Comparison of ENCODE assay signal across 9 mouse cellular contexts in genomic region chr12:33245455-33245854, GRCm38 (mm10).
DNase-seq lines count a peak whose midpoint lies in the region; ATAC-seq and TF ChIP-seq lines count a peak whose summit lies in the region.
"Had no signal": no experiment of that assay in that cellular context is flagged by ENCODE, and none has a peak within 500 bp of the region (broad histone marks: within the 10 kb centered on the region; RNA-seq: fewer than 3 reads in every experiment).

No protein-coding gene starts in this region.

- 64% methylated on average over 4 of the region's 4 CpGs for WGBS in kidney, adult 2 months
- 65% methylated on average over 4 of the region's 4 CpGs for WGBS in kidney, embryonic 15.5 days
- WGBS in lung, postnatal 0 days, result 42% methylated on average over 4 of the region's 4 CpGs

- no peak for TF ChIP-seq EP300 in lung, postnatal 0 days (IDR thresholded peaks at IDR 0.05)

- intact Hi-C loops in left cerebral cortex, postnatal 10 days (cut with DNase I), result no loop called here

- no peaks in the 10 kb centered on the region for H3K36me3 ChIP-seq in kidney, adult 2 months (ENCODE audit: control insufficient read depth, insufficient read depth, low read length)
- peaks cover 9% of the 10 kb centered on the region; the same call in 1 of the 2 replicates for H3K36me3 ChIP-seq in kidney, embryonic 15.5 days
- no peaks in the 10 kb centered on the region for H3K36me3 ChIP-seq in lung, postnatal 0 days (ENCODE audit: insufficient read depth, low read length)
- H3K36me3 ChIP-seq: stomach, embryonic 15.5 days had no signal

- H3K27me3 ChIP-seq in kidney, adult 2 months (replicated peaks; ENCODE audit: control insufficient read depth, insufficient read depth, low read length), result no peaks in the 10 kb centered on the region
- H3K27me3 ChIP-seq in kidney, embryonic 15.5 days, result no peaks in the 10 kb centered on the region
- no peaks in the 10 kb centered on the region for H3K27me3 ChIP-seq in lung, postnatal 0 days (replicated peaks; ENCODE audit: insufficient read depth, low read length)
- H3K27me3 ChIP-seq: limb, embryonic 12.5 days; stomach, embryonic 15.5 days had no signal

- DNase-seq in kidney, adult 2 months, result peak; percentile 81
- DNase-seq in brain, adult 2 months (ENCODE audit: low read depth, low spot score), result peak; percentile 78
- DNase-seq in cerebellum, postnatal 36 days, result peak; percentile 41 to 57
- DNase-seq in lung, postnatal 0 days (ENCODE audit: low spot score), result peak; percentile 64
- no peak for DNase-seq in left cerebral cortex, postnatal 10 days (ENCODE audit: extremely low spot score in 1 of 2, low spot score in 2 of 2)
- no peak for DNase-seq in layer of hippocampus, postnatal 25 days (ENCODE audit: extremely low spot score in 1 of 2, low spot score in 1 of 2)

- no peak for TF ChIP-seq POLR2A in kidney, adult 2 months (IDR thresholded peaks at IDR 0.05; ENCODE audit: low read depth, low read length)

- no peak overlapping the region for H3K4me2 ChIP-seq in kidney, embryonic 15.5 days
- H3K4me2 ChIP-seq in lung, postnatal 0 days (replicated peaks; ENCODE audit: low read depth, low read length), result no peak overlapping the region
- H3K4me2 ChIP-seq: limb, embryonic 12.5 days; stomach, embryonic 15.5 days had no signal

- no peak overlapping the region for H3K4me3 ChIP-seq in kidney, adult 2 months (ENCODE audit: insufficient read depth, low read depth, low read length)
- H3K4me3 ChIP-seq in kidney, embryonic 15.5 days (replicated peaks), result no peak overlapping the region
- H3K4me3 ChIP-seq in lung, postnatal 0 days (ENCODE audit: low read depth, low read length), result no peak overlapping the region
- H3K4me3 ChIP-seq: limb, embryonic 12.5 days; stomach, embryonic 15.5 days had no signal

- H3K27ac ChIP-seq in kidney, adult 2 months (ENCODE audit: insufficient read depth, low read depth, low read length), result no peak overlapping the region
- H3K27ac ChIP-seq in kidney, embryonic 15.5 days, result no peak overlapping the region
- H3K27ac ChIP-seq in lung, postnatal 0 days (ENCODE audit: low read length), result no peak overlapping the region
- H3K27ac ChIP-seq: limb, embryonic 12.5 days; stomach, embryonic 15.5 days had no signal

- H3K9me3 ChIP-seq in kidney, embryonic 15.5 days (replicated peaks), result no peaks in the 10 kb centered on the region
- no peaks in the 10 kb centered on the region for H3K9me3 ChIP-seq in lung, postnatal 0 days (ENCODE audit: low read length)
- H3K9me3 ChIP-seq: stomach, embryonic 15.5 days had no signal

- H3K9ac ChIP-seq in kidney, embryonic 15.5 days, result no peak overlapping the region
- no peak overlapping the region for H3K9ac ChIP-seq in lung, postnatal 0 days (replicated peaks; ENCODE audit: low read depth)
- H3K9ac ChIP-seq: limb, embryonic 12.5 days; stomach, embryonic 15.5 days had no signal

- no peak for ATAC-seq in kidney, embryonic 15.5 days (replicated peaks; ENCODE audit: low FRiP score)
- ATAC-seq in lung, postnatal 0 days, result peak; percentile 75

- no peaks in the 10 kb centered on the region for H3K4me1 ChIP-seq in kidney, adult 2 months (ENCODE audit: control insufficient read depth, insufficient read depth, low read length)
- H3K4me1 ChIP-seq in kidney, embryonic 15.5 days, result peaks cover 30% of the 10 kb centered on the region
- H3K4me1 ChIP-seq in lung, postnatal 0 days (ENCODE audit: insufficient read depth, low read depth, low read length), result peaks cover 7% of the 10 kb centered on the region; the same call in 1 of the 2 replicates

- TF ChIP-seq CTCF in kidney, adult 2 months (conservative IDR thresholded peaks at IDR 0.05; ENCODE audit: insufficient read depth, insufficient read length, low read depth, low read length), result no peak
- no peak for TF ChIP-seq CTCF in lung, postnatal 0 days (IDR thresholded peaks at IDR 0.05)

Comparison
In these comparisons a context has a peak if more than half of its experiments do, and no peak if none do; other contexts are left out.
1. DNase-seq: peak in kidney, adult 2 months (single experiment), brain, adult 2 months (single experiment), cerebellum, postnatal 36 days (2 of 2) and lung, postnatal 0 days (single experiment); none in left cerebral cortex, postnatal 10 days (0 of 2) and layer of hippocampus, postnatal 25 days (0 of 2).